Mouse (Mus musculus) neural tube, embryonic 14.5 days (tissue): ENCODE data around the gene Ncoa5. TPM values are rescaled to one million over a fixed set of nuclear protein-coding genes. Genes with fewer than 3 reads are reported as not detected.

Experiments used
- ATAC-seq: fragments of 200-750 bp; cut with Nextera tagmentation; 2 replicates; pipeline ENCODE4 v1.8.0; 2017; ENCODE audit warnings: low read depth, mild to moderate bottlenecking, moderate TSS enrichment, moderate library complexity
- H3K27ac ChIP-seq: fragments of 300-500 bp; sonication (generic); 2 replicates; pipeline ENCODE4 v1.5.1; 2014; ENCODE audit warnings: low read depth, mild to moderate bottlenecking, control low read depth, low read length, moderate library complexity, mixed read lengths
- H3K27me3 ChIP-seq: fragments of 300-500 bp; sonication (generic); 2 replicates; pipeline ENCODE4 v1.6.1; 2014; ENCODE audit warnings: low read length; ENCODE audit not compliant: control insufficient read depth, insufficient read depth
- H3K36me3 ChIP-seq: fragments of 300-500 bp; sonication (generic); 2 replicates; pipeline ENCODE4 v1.6.1; 2014; ENCODE audit warnings: low read length, mixed read lengths; ENCODE audit not compliant: control insufficient read depth, insufficient read depth
- H3K4me1 ChIP-seq: fragments of 300-500 bp; sonication (generic); 2 replicates; pipeline ENCODE4 v1.6.1; 2014; ENCODE audit warnings: low read length; ENCODE audit not compliant: control insufficient read depth, insufficient read depth
- H3K4me2 ChIP-seq: fragments of 300-500 bp; sonication (generic); 2 replicates; pipeline ENCODE4 v1.6.1; 2014; ENCODE audit warnings: mild to moderate bottlenecking, low read depth, low read length, control low read depth
- H3K4me3 ChIP-seq: fragments of 300-500 bp; sonication (generic); 2 replicates; pipeline ENCODE4 v1.5.1; 2014; ENCODE audit warnings: low read depth, low read length, control low read depth, mixed read lengths
- H3K9ac ChIP-seq: fragments of 300-500 bp; sonication (generic); replicated peaks from 2 replicates; pipeline ENCODE4 v1.6.1; 2014; ENCODE audit warnings: low read depth, mild to moderate bottlenecking, control low read depth, low read length, mixed read lengths
- H3K9me3 ChIP-seq: fragments of 300-500 bp; sonication (generic); 2 replicates; pipeline ENCODE4 v1.6.1; 2016; ENCODE audit warnings: low read length; ENCODE audit not compliant: control insufficient read depth
- WGBS: fragments of 180-500 bp; shearing (Covaris S2); extraction: QIAGEN DNeasy Blood & Tissue Kit; methylation state at CpG from one replicate; pipeline ENCODE4 v1.1.7; 2014; 5-methylcytosine and 5-hydroxymethylcytosine counted together
- polyA plus RNA-seq: library from polyadenylated mRNA; unstranded; fragments of >200 nt; fragmentation: Nextera tagmentation; extraction: Ambion mirVana; gene quantifications from 2 replicates; pipeline ENCODE4 v1.2.1, GENCODE M21; 2014

Ncoa5 gene
- polyA plus RNA-seq, 1 experiment from 2014 or later: 79.5 TPM

- H3K9ac ChIP-seq: no peak overlapping the region
- H3K36me3 ChIP-seq: peaks cover 76% of the 10 kb centered on the region
- no peaks in the 10 kb centered on the region for H3K9me3 ChIP-seq
- H3K4me1 ChIP-seq: no peaks in the 10 kb centered on the region
- no peaks in the 10 kb centered on the region for H3K27me3 ChIP-seq
- H3K4me3 ChIP-seq: no peak overlapping the region
- WGBS: 91% methylated on average over 10 of the region's 10 CpGs
- no peak for ATAC-seq
- H3K27ac ChIP-seq: no peak overlapping the region
- no peak overlapping the region for H3K4me2 ChIP-seq
Observed at GRCm38 (mm10) chr2:165004237-165004636, 30.4 kb downstream of the Ncoa5 start.

GRCm38 (mm10) chr2:165003108-165003507 lies 31.6 kb downstream of the Ncoa5 start:
- no peak overlapping the region for H3K9ac ChIP-seq
- ATAC-seq: no peak
- no peak overlapping the region for H3K4me2 ChIP-seq
- H3K27ac ChIP-seq: no peak overlapping the region
- peaks cover 4% of the 10 kb centered on the region for H3K4me1 ChIP-seq
- no peaks in the 10 kb centered on the region for H3K27me3 ChIP-seq
- no peaks in the 10 kb centered on the region for H3K9me3 ChIP-seq
- H3K4me3 ChIP-seq: no peak overlapping the region
- WGBS: 78% methylated on average over 3 of the region's 3 CpGs
- peaks cover 68% of the 10 kb centered on the region for H3K36me3 ChIP-seq

- Histone ChIP-seq H3K4me2 (no peak overlapping the region), H3K4me1 (peaks cover 15% of the 10 kb centered on the region), H3K36me3 (peaks cover 58% of the 10 kb centered on the region), H3K4me3 (no peak overlapping the region), H3K9me3 (no peaks in the 10 kb centered on the region), H3K27me3 (no peaks in the 10 kb centered on the region), H3K9ac (no peak overlapping the region), H3K27ac (no peak overlapping the region)
- 92% methylated on average over 13 of the region's 13 CpGs for WGBS
- ATAC-seq: no peak
Observed at GRCm38 (mm10) chr2:165001958-165002357, 32.7 kb downstream of the Ncoa5 start.

GRCm38 (mm10) chr2:164997721-164998428 lies 36.8 kb downstream of the Ncoa5 start:
- Histone ChIP-seq H3K27me3 (no peaks in the 10 kb centered on the region), H3K27ac (no peak overlapping the region), H3K9ac (peak overlapping the region; percentile 43; the same call in 1 of the 2 replicates), H3K4me1 (peaks cover 15% of the 10 kb centered on the region), H3K4me2 (peak overlapping the region; percentile 43), H3K36me3 (peaks cover 47% of the 10 kb centered on the region), H3K9me3 (no peaks in the 10 kb centered on the region), H3K4me3 (peak overlapping the region; percentile 16)
- no peak for ATAC-seq
- 2% methylated on average over 52 of the region's 52 CpGs for WGBS

GRCm38 (mm10) chr2:164996848-164997720 lies 37.6 kb downstream of the Ncoa5 start:
- no peak overlapping the region for H3K27ac ChIP-seq
- ATAC-seq: no peak
- peak overlapping the region; percentile 43 for H3K4me2 ChIP-seq
- H3K9me3 ChIP-seq: no peaks in the 10 kb centered on the region
- H3K4me1 ChIP-seq: peaks cover 15% of the 10 kb centered on the region
- peak overlapping the region; percentile 43; the same call in 1 of the 2 replicates for H3K9ac ChIP-seq
- H3K27me3 ChIP-seq: no peaks in the 10 kb centered on the region
- H3K4me3 ChIP-seq: peak overlapping the region; percentile 16
- WGBS: 12% methylated on average over 37 of the region's 49 CpGs
- H3K36me3 ChIP-seq: peaks cover 39% of the 10 kb centered on the region

- WGBS: 73% methylated on average over 11 of the region's 11 CpGs
- peaks cover 15% of the 10 kb centered on the region for H3K4me1 ChIP-seq
- H3K9ac ChIP-seq: no peak overlapping the region
- no peak overlapping the region for H3K27ac ChIP-seq
- no peak for ATAC-seq
- H3K4me2 ChIP-seq: no peak overlapping the region
- H3K27me3 ChIP-seq: no peaks in the 10 kb centered on the region
- H3K9me3 ChIP-seq: no peaks in the 10 kb centered on the region
- H3K4me3 ChIP-seq: no peak overlapping the region
- H3K36me3 ChIP-seq: peaks cover 28% of the 10 kb centered on the region
Observed at GRCm38 (mm10) chr2:164995976-164996375, 38.7 kb downstream of the Ncoa5 start.

GRCm38 (mm10) chr2:164994659-164995428 lies 39.8 kb downstream of the Ncoa5 start:
- Histone ChIP-seq H3K9ac (no peak overlapping the region), H3K9me3 (no peaks in the 10 kb centered on the region), H3K36me3 (peaks cover 16% of the 10 kb centered on the region), H3K27me3 (no peaks in the 10 kb centered on the region), H3K4me3 (no peak overlapping the region), H3K4me1 (peaks cover 15% of the 10 kb centered on the region), H3K27ac (no peak overlapping the region), H3K4me2 (no peak overlapping the region)
- no peak for ATAC-seq
- WGBS: 61% methylated on average over 21 of the region's 21 CpGs

GRCm38 (mm10) chr2:164994156-164994555 lies 40.5 kb downstream of the Ncoa5 start:
- Histone ChIP-seq H3K36me3 (0 out of 2 replicates have a peak, but pooled peaks cover 14% of the 10 kb centered on the region), H3K4me3 (no peak overlapping the region), H3K27me3 (no peaks in the 10 kb centered on the region), H3K4me1 (peaks cover 15% of the 10 kb centered on the region), H3K4me2 (no peak overlapping the region), H3K9me3 (no peaks in the 10 kb centered on the region), H3K9ac (no peak overlapping the region), H3K27ac (no peak overlapping the region)
- WGBS: 89% methylated on average over 11 of the region's 11 CpGs
- ATAC-seq: no peak
